Mouse (Mus musculus) liver, embryonic 14.5 days (tissue): ENCODE results near the gene Cox17. TPM values are rescaled to one million over a fixed set of nuclear protein-coding genes. Genes with fewer than 3 reads are reported as not detected.

ENCODE experiments used
- ATAC-seq: fragments of 200-750 bp; cut with Nextera tagmentation; 2 replicates; pipeline ENCODE4 v1.8.0; 2017; ENCODE audit warnings: moderate number of reproducible peaks, mild to moderate bottlenecking, moderate library complexity; ENCODE audit not compliant: insufficient read depth
- DNase-seq, 3 experiments: peaks; one replicate each; pipeline ENCODE4 v3.0.0-alpha.2; 2012 to 2013; ENCODE audit warnings: low read depth in 3 of 3, low spot score in 3 of 3
- H3K27ac ChIP-seq: fragments of 300-500 bp; sonication (generic); 2 replicates; pipeline ENCODE4 v1.5.1; 2014; ENCODE audit warnings: moderate library complexity, mild to moderate bottlenecking, control low read depth, inconsistent platforms
- H3K27me3 ChIP-seq: fragments of 300-500 bp; sonication (generic); 2 replicates; pipeline ENCODE4 v1.6.1; 2014; ENCODE audit warnings: mild to moderate bottlenecking, low read length, moderate library complexity; ENCODE audit not compliant: control insufficient read depth, insufficient read depth
- H3K36me3 ChIP-seq: fragments of 300-500 bp; sonication (generic); replicated peaks from 2 replicates; pipeline ENCODE4 v1.6.1; 2014; ENCODE audit warnings: low read depth; ENCODE audit not compliant: control insufficient read depth, insufficient read depth
- H3K4me1 ChIP-seq, 2 experiments: fragments of 200-500 bp in 1 of 2; fragments of 300-500 bp in 1 of 2; sonication (generic) in 1 of 2; replicated peaks; 2 replicates each; pipeline ENCODE4 v1.6.1; 2012 to 2014; ENCODE audit warnings: antibody characterized with exemption in 1 of 2, inconsistent platforms in 1 of 2, low read length in 1 of 2; ENCODE audit not compliant: control insufficient read depth in 2 of 2, insufficient read depth in 2 of 2
- H3K4me2 ChIP-seq: fragments of 300-500 bp; sonication (generic); 2 replicates; pipeline ENCODE4 v1.6.1; 2014; ENCODE audit warnings: low read depth, mild to moderate bottlenecking, control low read depth, moderate library complexity
- H3K4me3 ChIP-seq, 2 experiments: fragments of 200-500 bp in 1 of 2; fragments of 300-500 bp in 1 of 2; sonication (generic) in 1 of 2; 2 replicates each; pipeline ENCODE4 v1.5.1; 2012 to 2014; ENCODE audit warnings: low read depth in 2 of 2, low read length in 2 of 2, mild to moderate bottlenecking in 2 of 2, control low read depth in 1 of 2, inconsistent platforms in 1 of 2, moderate library complexity in 1 of 2; ENCODE audit not compliant: insufficient read depth in 1 of 2
- H3K9ac ChIP-seq: fragments of 300-500 bp; sonication (generic); replicated peaks from 2 replicates; pipeline ENCODE4 v1.6.1; 2014; ENCODE audit warnings: mild to moderate bottlenecking, control low read depth, moderate library complexity
- H3K9me3 ChIP-seq: fragments of 300-500 bp; sonication (generic); 2 replicates; pipeline ENCODE4 v1.6.1; 2016; ENCODE audit warnings: low read length, mixed read lengths; ENCODE audit not compliant: control insufficient read depth
- CTCF ChIP-seq: IDR thresholded peaks from 2 replicates; pipeline ENCODE4 v1.5.1; 2016; ENCODE audit warnings: antibody characterized with exemption, low read depth, control low read depth
- EP300 ChIP-seq: IDR thresholded peaks from 2 replicates; pipeline ENCODE4 v1.6.1; 2016; ENCODE audit warnings: antibody characterized with exemption, low read depth
- WGBS: fragments of 180-500 bp; shearing (Covaris S2); extraction: QIAGEN DNeasy Blood & Tissue Kit; methylation state at CpG from one replicate; pipeline ENCODE4 v1.1.7; 2014; ENCODE audit not compliant: insufficient replicate concordance; 5-methylcytosine and 5-hydroxymethylcytosine counted together
- polyA plus RNA-seq, 2 experiments: library from polyadenylated mRNA; depleted of rRNA in 1 of 2; stranded (reverse) in 1 of 2; unstranded in 1 of 2; fragments of >200 nt; fragmentation: Nextera tagmentation in 1 of 2; extraction: Ambion mirVana in 1 of 2; gene quantifications; 2 replicates each; pipeline versions ENCODE4 v1.2.1 to v1.2.3; 2012 to 2014

Gene Cox17
- polyA plus RNA-seq, 2 experiments: 227 to 351 TPM

GRCm38 (mm10) chr16:38352851-38353250 is 6.1 kb downstream of the Cox17 start:
- Histone ChIP-seq H3K9ac (no peak overlapping the region), H3K27ac (no peak overlapping the region), H3K4me2 (no peak overlapping the region), H3K9me3 (no peaks in the 10 kb centered on the region), H3K4me1 (peaks cover 21 to 29% of the 10 kb centered on the region in 2 experiments), H3K36me3 (peaks cover 40% of the 10 kb centered on the region), H3K4me3 (no peak overlapping the region), H3K27me3 (no peaks in the 10 kb centered on the region)
- DNase-seq: no peak
- TF ChIP-seq EP300: no peak
- no peak for TF ChIP-seq CTCF
- ATAC-seq: no peak

- H3K9me3 ChIP-seq: no peaks in the 10 kb centered on the region
- no peak overlapping the region for H3K4me2 ChIP-seq
- no peak for ATAC-seq
- H3K36me3 ChIP-seq: peaks cover 40% of the 10 kb centered on the region
- no peak for TF ChIP-seq CTCF
- no peak for TF ChIP-seq EP300
- H3K4me3 ChIP-seq: no peak overlapping the region
- no peak overlapping the region for H3K9ac ChIP-seq
- peaks cover 14 to 24% of the 10 kb centered on the region in 2 experiments for H3K4me1 ChIP-seq
- H3K27me3 ChIP-seq: no peaks in the 10 kb centered on the region
- DNase-seq: no peak
- H3K27ac ChIP-seq: no peak overlapping the region
- WGBS: 73% methylated on average over 2 of the region's 2 CpGs
These were observed 6.9 kb downstream of the Cox17 start for GRCm38 (mm10) chr16:38353642-38354041.

- no peak for DNase-seq
- H3K4me3 ChIP-seq: no peak overlapping the region
- TF ChIP-seq CTCF (no peak), EP300 (no peak)
- no peak overlapping the region for H3K27ac ChIP-seq
- no peak for ATAC-seq
- no peaks in the 10 kb centered on the region for H3K27me3 ChIP-seq
- peaks cover 35% of the 10 kb centered on the region for H3K36me3 ChIP-seq
- peaks cover 14 to 20% of the 10 kb centered on the region in 2 experiments for H3K4me1 ChIP-seq
- no peaks in the 10 kb centered on the region for H3K9me3 ChIP-seq
- no peak overlapping the region for H3K9ac ChIP-seq
- WGBS: 40% methylated on average over 5 of the region's 5 CpGs
- no peak overlapping the region for H3K4me2 ChIP-seq
These were observed 7.6 kb downstream of the Cox17 start for GRCm38 (mm10) chr16:38354185-38354913.

- ATAC-seq (no peak), DNase-seq (no peak)
- no peak overlapping the region for H3K4me2 ChIP-seq
- TF ChIP-seq CTCF: no peak
- TF ChIP-seq EP300: no peak
- 63% methylated on average over 6 of the region's 6 CpGs for WGBS
- no peaks in the 10 kb centered on the region for H3K27me3 ChIP-seq
- H3K9ac ChIP-seq: no peak overlapping the region
- peaks cover 3% of the 10 kb centered on the region for H3K36me3 ChIP-seq
- H3K9me3 ChIP-seq: no peaks in the 10 kb centered on the region
- H3K27ac ChIP-seq: no peak overlapping the region
- no peak overlapping the region for H3K4me3 ChIP-seq
- H3K4me1 ChIP-seq: peaks cover 3 to 22% of the 10 kb centered on the region in 2 experiments; a peak in 3 of 4 replicates
These were observed 11.5 kb downstream of the Cox17 start for GRCm38 (mm10) chr16:38358256-38358812.

GRCm38 (mm10) chr16:38359241-38359640 is 12.4 kb downstream of the Cox17 start:
- no peak overlapping the region for H3K4me3 ChIP-seq
- TF ChIP-seq EP300 (no peak), CTCF (no peak)
- H3K4me1 ChIP-seq: peaks cover 6 to 31% of the 10 kb centered on the region in 2 experiments; a peak in 3 of 4 replicates
- no peak for DNase-seq
- no peaks in the 10 kb centered on the region; the same call in 1 of the 2 replicates for H3K36me3 ChIP-seq
- H3K27me3 ChIP-seq: no peaks in the 10 kb centered on the region
- no peak overlapping the region for H3K9ac ChIP-seq
- H3K27ac ChIP-seq: no peak overlapping the region
- no peaks in the 10 kb centered on the region for H3K9me3 ChIP-seq
- 84% methylated on average over 2 of the region's 2 CpGs for WGBS
- no peak for ATAC-seq
- no peak overlapping the region for H3K4me2 ChIP-seq
